Mouse (Mus musculus): ENCODE results near the gene Ranbp1.

DNA sequence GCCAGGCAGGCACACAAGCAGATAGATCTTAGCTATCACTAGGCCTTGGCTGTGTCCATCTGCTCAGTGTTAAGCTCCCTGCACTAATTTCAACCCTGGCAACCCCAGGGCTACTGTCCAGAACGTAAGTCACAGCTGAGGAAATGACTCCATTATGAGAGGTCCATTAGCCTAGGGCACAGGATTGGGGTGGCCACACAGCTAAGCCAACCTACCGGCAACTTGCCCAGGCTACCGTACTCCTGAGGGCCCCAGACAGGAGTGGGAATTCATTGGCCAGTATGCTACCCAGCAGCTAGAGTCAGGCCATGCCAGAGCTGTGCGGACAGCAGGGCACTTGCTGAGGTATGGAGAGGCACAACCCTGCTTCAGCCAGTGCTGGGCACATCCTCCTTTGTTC is 19.7 kb downstream of the Ranbp1 start:
- TF ChIP-seq CTCF (IDR thresholded peaks at IDR 0.05; ENCODE audit: low read depth, low read length) (no peak), POLR2A (IDR thresholded peaks at IDR 0.05; ENCODE audit: extremely low read depth, insufficient read depth, low read length) (no peak)
